Mouse (Mus musculus): ENCODE results near the gene Fam78b.

Fam78b gene

GRCm38 (mm10) chr1:167001174-167001843, at the start of gene Fam78b:
Gene Fam78b (plus strand): TSS chr1:167001417.
- DNase-seq: peak; percentile 94

- no peak for DNase-seq
Measured at GRCm38 (mm10) chr1:166964508-166964907, 36.7 kb upstream of the Fam78b start.

- no peak for DNase-seq
Measured at GRCm38 (mm10) chr1:166968271-166968670, 32.9 kb upstream of the Fam78b start.

DNA sequence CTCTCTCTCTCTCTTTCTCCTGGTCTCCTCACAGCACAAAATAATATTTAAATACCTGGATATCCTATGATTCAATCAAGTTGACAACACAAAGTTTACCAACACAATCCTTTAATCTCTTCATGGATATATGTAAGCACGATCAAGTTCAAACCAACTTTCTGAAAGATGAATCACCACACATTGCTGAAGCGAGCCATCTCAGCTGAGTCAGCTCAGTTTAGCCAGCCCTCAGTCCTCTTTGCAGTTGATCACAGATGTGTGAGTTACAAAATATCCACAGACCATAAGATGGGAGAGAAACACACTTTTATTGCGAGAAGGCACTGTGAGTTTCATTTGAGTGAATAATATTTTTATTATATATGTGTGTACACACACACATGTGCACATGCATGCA, 27.5 kb upstream of the Fam78b start:
- DNase-seq: no peak

DNA sequence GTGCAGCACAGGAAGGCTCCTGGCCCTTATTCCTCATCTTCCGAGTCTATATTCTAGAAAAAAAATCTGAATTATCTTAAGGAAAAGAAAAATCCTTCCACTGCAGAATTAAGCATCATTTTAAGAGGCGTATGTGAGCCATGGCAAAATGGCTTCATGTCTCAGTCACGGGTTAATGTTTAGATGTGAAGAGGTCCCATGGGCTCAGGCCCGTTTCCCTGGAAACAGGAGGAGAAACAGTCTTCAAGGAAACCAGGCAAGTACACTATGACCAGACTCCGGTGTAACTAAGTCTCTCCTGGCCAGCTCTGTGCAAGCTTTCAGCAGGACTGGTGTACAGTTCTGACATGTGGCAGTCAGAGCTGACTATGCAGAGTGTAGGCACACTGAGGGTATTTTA, 22.6 kb upstream of the Fam78b start:
- DNase-seq: no peak

GRCm38 (mm10) chr1:166994266-166994665, 7.0 kb upstream of the Fam78b start:
- DNase-seq: peak; percentile 30

DNA sequence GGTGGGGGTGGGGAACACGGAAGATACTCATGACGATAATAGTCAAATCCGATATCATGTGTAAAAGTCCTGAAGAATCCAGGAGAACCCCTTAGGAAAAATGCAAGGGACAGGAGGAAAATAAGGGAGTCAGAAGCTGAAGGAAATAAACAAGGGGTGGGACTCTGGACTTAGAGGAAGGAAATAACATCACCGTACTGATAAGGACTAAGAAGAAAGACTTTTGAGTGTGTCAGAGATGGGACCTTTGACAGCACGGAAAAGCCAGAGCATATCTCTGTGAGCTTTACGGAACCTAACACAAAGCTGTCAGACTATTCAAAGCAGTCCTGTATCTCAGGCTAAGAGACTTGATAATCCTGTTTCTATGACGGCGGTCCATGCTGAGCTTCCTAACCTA, 5.0 kb upstream of the Fam78b start:
- peak; percentile 36 for DNase-seq

DNA sequence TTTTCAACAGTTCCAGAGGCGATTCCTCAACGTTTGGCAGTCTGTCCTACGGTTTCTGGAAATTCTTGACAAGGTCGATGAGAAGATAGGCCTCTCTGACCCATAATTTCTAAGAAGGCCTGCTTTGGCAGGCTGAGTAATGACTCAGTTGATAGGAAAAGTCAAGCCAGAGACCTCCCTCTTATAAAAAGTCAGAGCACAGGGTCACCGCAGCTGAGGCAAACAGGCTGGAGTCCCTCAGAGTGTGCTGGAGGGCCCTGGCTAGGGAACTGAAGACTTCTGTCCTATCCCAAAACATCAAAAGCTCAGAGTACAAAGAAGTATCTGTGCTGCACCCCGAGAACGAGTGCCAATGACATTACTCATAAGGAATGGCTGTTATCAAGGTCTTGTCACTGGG, 4.4 kb upstream of the Fam78b start:
- peak; percentile 73 for DNase-seq

DNA sequence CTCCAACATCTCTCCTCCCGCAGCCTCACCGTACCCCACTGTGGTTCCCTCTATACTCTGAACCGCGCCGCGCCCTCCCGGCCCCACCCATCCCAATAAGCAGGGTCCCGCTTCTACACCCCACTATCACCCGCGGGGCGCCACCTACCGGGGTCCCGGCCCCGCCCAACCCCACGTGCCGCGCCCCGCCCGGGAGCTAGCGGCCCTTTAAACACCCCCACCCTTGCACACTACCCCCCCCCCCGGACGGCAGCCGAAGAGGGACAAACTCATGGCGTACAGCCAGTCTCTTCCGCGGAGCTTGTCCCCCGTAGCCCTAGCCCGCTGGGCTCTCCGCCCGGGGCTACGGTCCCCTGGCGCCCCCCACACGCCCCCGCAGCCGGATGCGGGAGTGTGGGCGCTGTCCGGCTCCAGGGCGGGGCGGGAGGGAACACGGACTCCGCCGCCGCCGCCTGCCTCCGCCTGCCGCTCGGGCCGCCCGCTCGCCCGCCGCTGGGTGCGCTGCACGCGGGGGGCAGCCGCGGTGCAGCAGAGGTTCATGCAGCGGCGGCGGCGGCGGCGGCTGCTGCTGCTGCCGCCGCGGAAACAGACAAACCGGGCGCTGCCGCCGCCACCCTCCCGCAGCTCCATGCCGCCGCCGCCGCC, 566 bp upstream of the Fam78b start:
- peak; percentile 99 for DNase-seq

DNA sequence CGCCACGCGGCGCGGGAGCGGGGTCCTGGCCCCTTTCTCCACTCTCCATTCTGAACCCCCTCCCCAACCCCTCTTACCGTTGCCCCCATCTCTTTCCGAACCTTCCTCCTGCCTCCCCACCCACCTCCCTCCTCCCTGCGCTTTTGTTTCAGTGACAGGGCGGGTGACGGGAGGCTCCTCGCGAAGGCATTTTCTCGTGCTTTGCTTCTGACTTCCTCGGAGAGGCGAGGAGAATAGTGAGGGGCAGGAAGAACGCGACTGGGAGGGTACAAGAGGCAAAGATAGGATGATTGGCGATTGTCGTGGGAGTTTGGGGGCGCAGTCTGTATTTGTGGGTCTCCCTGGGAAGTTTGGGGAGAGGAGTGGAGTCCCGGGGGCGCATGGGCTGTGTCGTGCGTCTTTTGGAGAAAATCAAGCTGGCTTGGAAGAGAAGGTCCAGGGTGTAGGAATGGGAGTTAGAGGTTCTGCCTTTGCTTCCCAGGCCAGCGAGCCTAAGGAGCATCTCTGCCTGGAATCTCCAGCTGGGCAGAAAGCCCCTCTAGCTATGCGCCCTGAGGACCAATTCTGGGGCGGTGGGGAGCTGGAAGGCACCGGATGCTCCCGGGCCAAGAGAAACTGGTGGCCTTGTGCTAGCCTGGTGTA, 748 bp downstream of the Fam78b start:
- DNase-seq: peak; percentile 93

GRCm38 (mm10) chr1:167002486-167002850, 1.3 kb downstream of the Fam78b start:
- DNase-seq: peak; percentile 97

DNA sequence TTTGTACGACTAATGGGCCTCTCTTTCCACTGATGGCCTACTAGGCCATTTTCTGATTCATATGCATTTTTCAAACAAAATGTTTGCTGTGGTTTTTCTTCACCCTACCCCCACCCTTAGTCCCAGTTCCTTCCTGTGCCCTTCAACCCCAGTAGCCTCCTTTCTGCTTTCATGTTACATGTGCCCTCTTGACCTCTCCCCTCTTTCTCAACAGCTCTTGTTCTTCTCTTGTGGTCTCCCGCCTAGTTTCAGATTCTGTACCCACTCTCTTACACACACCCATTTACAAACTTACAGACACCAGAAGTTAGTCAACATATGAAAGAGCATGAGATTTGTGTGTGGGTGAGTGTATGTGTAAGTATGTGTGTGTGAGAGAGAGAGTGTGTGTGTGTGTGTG, 3.4 kb downstream of the Fam78b start:
- peak; percentile 71 for DNase-seq

GRCm38 (mm10) chr1:167007341-167007740, 6.1 kb downstream of the Fam78b start:
- peak; percentile 81 for DNase-seq

GRCm38 (mm10) chr1:167010190-167010589, 9.0 kb downstream of the Fam78b start:
- DNase-seq: peak; percentile 81

GRCm38 (mm10) chr1:167011301-167011700, 10.1 kb downstream of the Fam78b start:
- peak; percentile 93 for DNase-seq

DNA sequence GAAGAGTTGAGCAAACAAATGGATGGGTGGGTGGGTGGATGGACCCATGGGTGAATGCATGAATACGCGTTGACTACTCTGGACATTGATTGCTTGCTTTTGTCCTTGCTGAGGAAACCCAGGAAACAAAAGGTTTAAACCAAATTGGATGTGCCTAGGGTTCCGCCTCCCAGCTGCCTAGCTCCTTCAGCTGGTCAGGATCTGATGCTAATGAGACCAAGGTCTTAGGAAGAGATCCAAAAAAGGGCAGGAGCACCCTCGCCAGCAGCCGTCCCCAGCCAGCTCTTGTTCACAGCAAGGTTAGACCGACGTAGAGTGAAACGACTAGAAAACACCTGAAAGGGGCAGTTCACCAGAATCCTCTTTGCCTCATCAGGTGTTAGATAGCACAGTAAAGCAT, 11.4 kb downstream of the Fam78b start:
- peak; percentile 75 for DNase-seq

DNA sequence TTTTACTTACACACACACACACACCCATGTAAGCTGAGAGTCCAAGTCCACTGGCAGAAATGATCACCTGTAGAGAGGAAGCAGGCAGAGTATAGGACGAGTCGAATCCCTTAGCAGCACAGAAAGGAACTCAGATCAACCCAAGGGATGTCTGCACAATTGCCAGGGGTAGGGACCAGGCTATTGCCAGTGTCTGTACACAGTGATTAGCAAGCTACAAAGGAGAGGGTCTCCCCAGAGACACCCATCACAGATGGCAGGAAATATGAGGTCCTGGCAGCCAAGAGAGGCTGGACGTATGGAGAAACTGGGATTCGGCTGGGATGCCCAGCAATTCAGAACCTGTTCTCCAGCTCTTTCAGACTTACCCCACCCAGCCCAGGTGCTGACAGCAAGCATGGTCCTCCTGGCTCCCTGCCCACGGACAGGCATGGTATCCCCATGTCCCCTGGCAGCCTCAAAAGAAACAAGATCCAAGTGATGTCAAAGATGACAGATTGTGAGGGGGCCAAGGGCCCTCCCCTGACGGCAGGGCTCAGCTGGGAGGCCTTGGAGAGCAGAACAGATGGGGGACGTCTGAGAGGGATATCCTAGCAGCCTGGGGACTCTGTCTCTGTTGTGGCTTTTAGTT, 12.1 kb downstream of the Fam78b start:
- DNase-seq: peak; percentile 86

DNA sequence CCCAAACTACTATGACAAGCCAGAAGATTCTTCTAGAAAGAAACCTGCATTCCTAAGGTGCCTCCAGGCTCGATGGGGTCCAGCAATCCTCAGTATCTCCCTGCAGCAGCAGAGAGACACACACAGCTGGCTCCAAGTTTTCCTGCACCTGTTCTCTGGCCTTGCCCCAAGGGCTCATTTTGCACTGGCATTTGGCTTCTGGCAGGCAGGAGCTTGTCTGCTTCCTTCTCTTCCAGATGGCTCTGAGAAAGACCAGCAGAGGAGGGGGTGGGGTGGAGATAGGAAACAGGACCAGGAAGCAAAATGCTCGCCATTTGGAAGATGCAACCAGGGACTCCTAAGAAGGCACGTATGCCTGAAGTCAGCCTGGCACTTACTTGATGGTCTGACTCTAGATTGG, 15.1 kb downstream of the Fam78b start:
- DNase-seq: no peak

DNA sequence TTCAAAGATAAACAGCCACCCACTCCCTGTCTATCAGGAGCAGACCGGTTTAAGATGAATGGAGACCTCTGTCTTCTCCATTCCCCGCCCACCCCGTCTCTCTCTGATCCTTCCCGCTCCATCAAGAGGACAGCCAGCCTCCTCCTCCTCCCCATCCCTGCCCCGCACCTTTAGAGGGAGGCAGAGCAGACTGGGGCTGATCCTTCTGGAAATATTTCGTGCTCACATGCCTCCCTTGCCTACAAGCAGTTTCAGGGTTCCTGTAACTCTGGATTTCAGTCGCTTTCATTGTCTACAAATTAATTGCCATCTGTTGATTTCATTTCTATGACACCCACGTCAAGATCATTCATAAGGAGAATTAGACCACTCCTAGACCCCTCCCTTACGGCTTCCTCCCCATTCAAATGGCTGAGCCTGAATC, 20.8 kb downstream of the Fam78b start:
- DNase-seq: no peak

- no peak for DNase-seq
Measured at GRCm38 (mm10) chr1:167022541-167023121, 21.4 kb downstream of the Fam78b start.

GRCm38 (mm10) chr1:167023794-167024193, 22.6 kb downstream of the Fam78b start:
- no peak for DNase-seq

DNA sequence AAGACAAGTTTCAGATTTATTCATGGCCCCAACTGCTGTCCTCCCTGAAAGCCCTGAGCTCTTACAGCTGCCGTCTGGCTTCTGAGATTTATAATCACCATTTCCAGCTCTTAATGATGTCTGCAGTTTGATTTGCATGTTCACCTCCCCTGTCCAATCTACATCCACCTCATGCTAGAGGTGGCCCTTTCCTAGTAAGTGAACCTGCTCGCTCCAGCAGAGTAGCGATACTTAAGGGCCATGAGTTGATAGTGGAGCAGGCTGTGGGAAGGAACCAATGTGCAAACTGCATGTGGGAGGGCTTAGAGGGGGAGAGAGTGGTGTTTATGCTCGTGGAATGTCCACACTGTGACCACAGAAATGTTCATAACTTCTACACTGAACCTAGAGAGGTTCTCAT, 23.7 kb downstream of the Fam78b start:
- no peak for DNase-seq

DNA sequence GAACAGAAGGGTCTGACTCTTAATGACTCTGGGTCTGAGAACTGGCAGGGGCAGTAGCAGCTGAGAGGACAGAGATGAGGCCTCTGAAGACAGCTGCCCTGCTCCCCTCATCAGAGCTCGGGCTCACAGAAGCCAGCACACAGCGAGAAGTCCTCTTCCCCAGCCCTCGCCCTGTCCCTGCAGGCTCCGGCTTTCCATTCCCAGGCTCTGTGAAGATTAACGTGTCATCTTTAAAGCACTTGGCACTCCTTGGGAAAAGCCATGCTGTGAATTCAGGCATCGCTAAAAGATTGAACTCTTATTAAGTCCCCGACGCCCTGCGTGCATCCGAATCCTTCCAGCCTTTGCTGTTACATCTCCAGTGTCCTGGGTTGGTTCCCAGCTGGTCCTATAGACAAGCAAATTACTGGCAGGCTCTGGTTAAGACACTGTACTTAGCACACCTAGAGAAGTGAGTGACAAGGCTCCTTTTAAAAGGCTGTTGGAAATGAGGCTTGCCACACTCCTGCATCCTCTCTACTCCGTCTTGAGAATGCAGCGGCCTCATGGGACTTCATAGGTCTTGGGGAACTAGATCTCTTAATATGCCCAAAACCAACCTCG, 30.9 kb downstream of the Fam78b start:
- no peak for DNase-seq

Data from heart, adult 11 months (tissue).